Mouse (Mus musculus) MEL (cell line): ENCODE results near the gene Rbm47. TPM values are rescaled to one million over a fixed set of nuclear protein-coding genes. Genes with fewer than 3 reads are reported as not detected.
A peak's percentile ranks its signal among the peaks of the same experiment; 100 is the strongest.

Source experiments
- DNase-seq: peaks from one replicate; pipeline ENCODE4 v3.0.0; 2011; ENCODE audit warnings: low read depth, low spot score
- H3K27ac ChIP-seq: 2 replicates; pipeline ENCODE4 v1.5.1; 2012; ENCODE audit warnings: low read depth, mild to moderate bottlenecking, control low read depth, low read length, moderate library complexity; ENCODE audit not compliant: control insufficient read depth
- H3K27me3 ChIP-seq, 2 experiments: fragments of 150-350 bp in 1 of 2; sonication (generic) in 1 of 2; 2 replicates each; pipeline ENCODE4 v1.6.1; 2012; ENCODE audit warnings: low read length in 2 of 2, mild to moderate bottlenecking in 2 of 2, improper control_type of control experiment in 1 of 2, moderate library complexity in 1 of 2; ENCODE audit not compliant: insufficient read depth in 2 of 2, control insufficient read depth in 1 of 2
- H3K36me3 ChIP-seq, 2 experiments: 2 replicates each; pipeline ENCODE4 v1.6.1; 2012 to 2014; ENCODE audit warnings: low read length in 2 of 2, improper control_type of control experiment in 1 of 2, inconsistent platforms in 1 of 2, mild to moderate bottlenecking in 1 of 2; ENCODE audit not compliant: insufficient read depth in 2 of 2, control insufficient read depth in 1 of 2
- H3K4me1 ChIP-seq, 2 experiments: fragments of 150-350 bp in 1 of 2; sonication (generic) in 1 of 2; 2 replicates each; pipeline ENCODE4 v1.6.1; 2012; ENCODE audit warnings: low read length in 2 of 2, improper control_type of control experiment in 1 of 2, mild to moderate bottlenecking in 1 of 2; ENCODE audit not compliant: insufficient read depth in 2 of 2, control insufficient read depth in 1 of 2
- H3K4me3 ChIP-seq, 2 experiments: fragments of 150-350 bp in 1 of 2; sonication (generic) in 1 of 2; 2 replicates each; pipeline ENCODE4 v1.5.1; 2012; ENCODE audit warnings: low read depth in 2 of 2, low read length in 2 of 2, mild to moderate bottlenecking in 2 of 2, moderate library complexity in 2 of 2, control low read depth in 1 of 2, improper control_type of control experiment in 1 of 2; ENCODE audit not compliant: control insufficient read depth in 1 of 2, insufficient read depth in 1 of 2
- H3K79me2 ChIP-seq: 2 replicates; pipeline ENCODE4 v1.6.1; 2012; ENCODE audit warnings: mild to moderate bottlenecking, low read length, moderate library complexity; ENCODE audit not compliant: control insufficient read depth, poor library complexity, insufficient read depth
- H3K9ac ChIP-seq: 2 replicates; pipeline ENCODE4 v1.6.1; 2012; ENCODE audit warnings: low read depth, mild to moderate bottlenecking, control low read depth, low read length, moderate library complexity; ENCODE audit not compliant: control insufficient read depth, poor library complexity, severe bottlenecking
- H3K9me3 ChIP-seq: fragments of 150-350 bp; sonication (generic); replicated peaks from 2 replicates; pipeline ENCODE4 v1.6.1; 2012; ENCODE audit warnings: mild to moderate bottlenecking, low read length, improper control_type of control experiment, moderate library complexity; ENCODE audit not compliant: insufficient read depth
- BHLHE40 ChIP-seq: IDR thresholded peaks from 2 replicates; pipeline ENCODE4 v1.6.1; 2012; ENCODE audit warnings: low read depth, mild to moderate bottlenecking, inconsistent platforms, low read length, improper control_type of control experiment, borderline replicate concordance
- CTCF ChIP-seq, 3 experiments: IDR thresholded peaks in 2 of 3; conservative IDR thresholded peaks in 1 of 3; 2 replicates each; pipeline ENCODE4 v1.5.1; 2011 to 2012; ENCODE audit warnings: low read length in 3 of 3, low read depth in 2 of 3, mild to moderate bottlenecking in 2 of 3, improper control_type of control experiment in 1 of 3, inconsistent platforms in 1 of 3, mixed read lengths in 1 of 3, moderate library complexity in 1 of 3; ENCODE audit not compliant: control insufficient read depth in 1 of 3, insufficient read depth in 1 of 3, poor library complexity in 1 of 3, severe bottlenecking in 1 of 3
- ELF1 ChIP-seq: IDR thresholded peaks from 2 replicates; pipeline ENCODE4 v1.6.1; 2014; ENCODE audit warnings: low read depth, mild to moderate bottlenecking, inconsistent platforms, low read length, improper control_type of control experiment, moderate library complexity
- EP300 ChIP-seq, 2 experiments: IDR thresholded peaks; 2 replicates each; pipeline ENCODE4 v1.6.1; 2011; ENCODE audit warnings: improper control_type of control experiment in 2 of 2, low read length in 2 of 2, low read depth in 1 of 2, mild to moderate bottlenecking in 1 of 2
- ETS1 ChIP-seq: IDR thresholded peaks from 2 replicates; pipeline ENCODE4 v1.6.1; 2012; ENCODE audit warnings: low read depth, mild to moderate bottlenecking, inconsistent platforms, low read length, improper control_type of control experiment, moderate library complexity
- GABPA ChIP-seq: IDR thresholded peaks from 2 replicates; pipeline ENCODE4 v1.6.1; 2012; ENCODE audit warnings: low read depth, mild to moderate bottlenecking, inconsistent platforms, low read length, improper control_type of control experiment, moderate library complexity
- JUND ChIP-seq: IDR thresholded peaks from 2 replicates; pipeline ENCODE4 v1.6.1; 2011; ENCODE audit warnings: low read depth, mild to moderate bottlenecking, improper control_type of control experiment, low read length
- MAFK ChIP-seq: IDR thresholded peaks from 2 replicates; pipeline ENCODE4 v1.6.1; 2011; ENCODE audit warnings: low read depth, mild to moderate bottlenecking, low read length, improper control_type of control experiment, borderline replicate concordance
- MAX ChIP-seq: IDR thresholded peaks from 2 replicates; pipeline ENCODE4 v1.6.1; 2011; ENCODE audit warnings: low read length, improper control_type of control experiment
- MYC ChIP-seq: IDR thresholded peaks from 2 replicates; pipeline ENCODE4 v1.6.1; 2011; ENCODE audit warnings: low read depth, mild to moderate bottlenecking, low read length, improper control_type of control experiment, moderate library complexity
- NELFE ChIP-seq: IDR thresholded peaks from 2 replicates; pipeline ENCODE4 v1.6.1; 2011; ENCODE audit warnings: low read depth, low read length, improper control_type of control experiment
- POLR2A ChIP-seq, 2 experiments: IDR thresholded peaks; 2 replicates each; pipeline ENCODE4 v1.6.1; 2011 to 2012; ENCODE audit warnings: low read length in 2 of 2, mild to moderate bottlenecking in 2 of 2, control low read depth in 1 of 2, improper control_type of control experiment in 1 of 2, low read depth in 1 of 2, moderate library complexity in 1 of 2; ENCODE audit not compliant: control insufficient read depth in 1 of 2, insufficient read depth in 1 of 2, poor library complexity in 1 of 2
- RAD21 ChIP-seq: IDR thresholded peaks from 2 replicates; pipeline ENCODE4 v1.6.1; 2011; ENCODE audit warnings: mild to moderate bottlenecking, low read depth, low read length, improper control_type of control experiment
- SMC3 ChIP-seq: IDR thresholded peaks from 2 replicates; pipeline ENCODE4 v1.6.1; 2011; ENCODE audit warnings: low read depth, low read length, improper control_type of control experiment
- TAL1 ChIP-seq: IDR thresholded peaks from 2 replicates; pipeline ENCODE4 v1.6.1; 2012; ENCODE audit warnings: mild to moderate bottlenecking, inconsistent platforms, low read length, moderate library complexity, mixed read lengths
- TBP ChIP-seq: IDR thresholded peaks from 2 replicates; pipeline ENCODE4 v1.8.0; 2011; ENCODE audit warnings: low read depth, low read length, improper control_type of control experiment
- TCF12 ChIP-seq: IDR thresholded peaks from 2 replicates; pipeline ENCODE4 v1.6.1; 2014; ENCODE audit warnings: low read depth, mild to moderate bottlenecking, inconsistent platforms, low read length, improper control_type of control experiment, moderate library complexity
- UBTF ChIP-seq: IDR thresholded peaks from 2 replicates; pipeline ENCODE4 v1.6.1; 2012; ENCODE audit warnings: low read depth, mild to moderate bottlenecking, inconsistent platforms, low read length, improper control_type of control experiment, moderate library complexity, borderline replicate concordance; ENCODE audit not compliant: insufficient read depth
- USF1 ChIP-seq: IDR thresholded peaks from 2 replicates; pipeline ENCODE4 v1.6.1; 2014; ENCODE audit warnings: low read depth, mild to moderate bottlenecking, inconsistent platforms, low read length, improper control_type of control experiment, moderate library complexity
- USF2 ChIP-seq, 2 experiments: IDR thresholded peaks; 2 replicates each; pipeline ENCODE4 v1.6.1; 2011 to 2012; ENCODE audit warnings: improper control_type of control experiment in 2 of 2, low read length in 2 of 2, borderline replicate concordance in 1 of 2, inconsistent platforms in 1 of 2, low read depth in 1 of 2, mild to moderate bottlenecking in 1 of 2; ENCODE audit not compliant: insufficient read depth in 1 of 2
- ZKSCAN1 ChIP-seq: IDR thresholded peaks from 2 replicates; pipeline ENCODE4 v1.6.1; 2012; ENCODE audit warnings: low read depth, mild to moderate bottlenecking, inconsistent platforms, low read length, improper control_type of control experiment, moderate library complexity
- polyA plus RNA-seq, 2 experiments: library from polyadenylated mRNA; stranded (reverse) in 1 of 2; unstranded in 1 of 2; fragments of >175 nt in 1 of 2; fragments of >200 nt in 1 of 2; gene quantifications; 2 replicates each; pipeline versions ENCODE4 v1.2.1 to v1.2.4; 2012; ENCODE audit warnings: low replicate concordance in 2 of 2, low read depth in 1 of 2; ENCODE audit not compliant: insufficient read length in 2 of 2, insufficient read depth in 1 of 2, missing spikeins in 1 of 2
- total RNA-seq: library from RNA; depleted of rRNA; stranded (reverse); fragments of 300-350 nt; gene quantifications from 2 replicates; pipeline ENCODE4 v1.2.3, GENCODE M21; 2012

Gene Rbm47
- total and polyA plus RNA-seq, 3 experiments: not detected

GRCm38 (mm10) chr5:66200044-66200443 lies 27.1 kb upstream of the Rbm47 start:
- no peak overlapping the region for H3K27ac ChIP-seq
- H3K27me3 ChIP-seq: peaks cover 0 to 1% of the 10 kb centered on the region in 2 experiments; a peak in 1 of 4 replicates
- peak; percentile 13 for DNase-seq
- no peak overlapping the region for H3K9ac ChIP-seq
- no peak for TF ChIP-seq ELF1
- no peak for TF ChIP-seq MAFK
- TF ChIP-seq ZKSCAN1: no peak
- TF ChIP-seq JUND: no peak
- no peak for TF ChIP-seq TBP
- no peak for TF ChIP-seq NELFE
- no peak for TF ChIP-seq GABPA
- no peak for TF ChIP-seq USF1
- no peak for TF ChIP-seq CTCF (IDR thresholded peaks at IDR 0.05 in 2 of 3, conservative IDR thresholded peaks at IDR 0.05 in 1 of 3; ENCODE audit: control insufficient read depth in 1 of 3, insufficient read depth in 1 of 3, low read depth in 2 of 3, low read length in 3 of 3, poor library complexity in 1 of 3, severe bottlenecking in 1 of 3)
- no peak for TF ChIP-seq POLR2A (IDR thresholded peaks at IDR 0.05; ENCODE audit: control insufficient read depth in 1 of 2, insufficient read depth in 1 of 2, low read depth in 1 of 2, low read length in 2 of 2, poor library complexity in 1 of 2)
- TF ChIP-seq MYC: no peak
- no peak for TF ChIP-seq USF2 (IDR thresholded peaks at IDR 0.05; ENCODE audit: borderline replicate concordance in 1 of 2, insufficient read depth in 1 of 2, low read depth in 1 of 2, low read length in 2 of 2)
- no peak for TF ChIP-seq ETS1
- no peak for TF ChIP-seq SMC3
- no peak for TF ChIP-seq RAD21
- no peak for TF ChIP-seq EP300 (IDR thresholded peaks at IDR 0.05; ENCODE audit: low read depth in 1 of 2, low read length in 2 of 2)
- no peak for TF ChIP-seq TCF12
- no peak for TF ChIP-seq TAL1
- H3K4me1 ChIP-seq: no peaks in the 10 kb centered on the region
- no peaks in the 10 kb centered on the region for H3K9me3 ChIP-seq
- H3K4me3 ChIP-seq: no peak overlapping the region
- H3K79me2 ChIP-seq: no peaks in the 10 kb centered on the region
- no peaks in the 10 kb centered on the region for H3K36me3 ChIP-seq

DNA sequence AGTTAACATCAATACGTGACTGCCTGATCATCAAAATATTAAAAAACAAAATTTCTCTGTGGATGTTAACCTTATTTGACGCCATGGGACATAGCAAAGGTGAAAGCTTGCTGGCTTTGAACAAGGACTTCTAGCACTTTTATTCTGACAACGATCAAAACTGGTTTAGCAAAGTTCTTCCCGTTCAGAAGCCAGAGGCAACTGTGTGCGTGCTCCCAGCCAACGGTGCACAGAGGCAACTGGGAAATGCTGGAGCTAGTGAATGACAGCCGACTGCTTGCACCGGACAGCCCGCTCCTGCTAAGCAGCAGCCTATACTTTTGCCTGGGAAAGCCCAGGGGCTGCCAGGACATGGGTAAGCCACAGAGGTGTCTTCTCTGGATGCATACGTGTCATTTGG lies 22.4 kb upstream of the Rbm47 start:
- Histone ChIP-seq H3K27ac (no peak overlapping the region), H3K9me3 (no peaks in the 10 kb centered on the region), H3K4me3 (no peak overlapping the region), H3K9ac (no peak overlapping the region), H3K27me3 (peaks cover 0 to 1% of the 10 kb centered on the region in 2 experiments; a peak in 1 of 4 replicates), H3K79me2 (no peaks in the 10 kb centered on the region), H3K4me1 (no peaks in the 10 kb centered on the region), H3K36me3 (no peaks in the 10 kb centered on the region)
- TF ChIP-seq BHLHE40 (no peak), MAFK (no peak), MAX (no peak), GABPA (no peak), UBTF (no peak)
- no peak for DNase-seq
